Mouse (Mus musculus): ENCODE measurements around the gene Fam229b.

- TF ChIP-seq CTCF (IDR thresholded peaks at IDR 0.05; ENCODE audit: low read depth, low read length), result peak; percentile 96
- no peak for TF ChIP-seq POLR2A (IDR thresholded peaks at IDR 0.05; ENCODE audit: insufficient read depth, low read length)
- TF ChIP-seq EP300 (IDR thresholded peaks at IDR 0.05; ENCODE audit: insufficient read depth, low read depth, low read length), result peak; percentile 49; the same call in 1 of the 2 replicates
These were observed 37.4 kb upstream of the Fam229b start for GRCm38 (mm10) chr10:39171134-39171533.

Data from ES-Bruce4 (cell line).